Mouse (Mus musculus): Measurements from ENCODE around the gene 4930455H04Rik. TPM values are rescaled to one million over a fixed set of nuclear protein-coding genes. Genes with fewer than 3 reads are reported as not detected.

The 4930455H04Rik gene
- total RNA-seq, 1 experiment, result not detected

GRCm38 (mm10) chr3:117021907-117022306 is 53.8 kb downstream of the 4930455H04Rik start:
- TF ChIP-seq HCFC1 (IDR thresholded peaks at IDR 0.05; ENCODE audit: borderline replicate concordance, insufficient read depth, low read length) (no peak), MAFK (IDR thresholded peaks at IDR 0.05; ENCODE audit: insufficient read depth, low read depth, low read length) (no peak), CHD2 (IDR thresholded peaks at IDR 0.05; ENCODE audit: low read depth, low read length) (no peak), ZC3H11A (IDR thresholded peaks at IDR 0.05; ENCODE audit: borderline replicate concordance, low read depth, low read length) (no peak), ZNF384 (IDR thresholded peaks at IDR 0.05; ENCODE audit: low read depth, low read length) (no peak)
- Histone ChIP-seq H3K36me3 (ENCODE audit: control insufficient read depth, insufficient read depth, low read length, poor library complexity, severe bottlenecking) (no peaks in the 10 kb centered on the region), H3K9ac (ENCODE audit: insufficient read depth, low read depth, low read length, poor library complexity, severe bottlenecking) (no peak overlapping the region), H3K4me3 (ENCODE audit: insufficient read depth in 1 of 2, low read depth in 1 of 2, low read length in 2 of 2, poor library complexity in 1 of 2, severe bottlenecking in 1 of 2) (no peak overlapping the region), H3K4me1 (ENCODE audit: control insufficient read depth in 2 of 2, insufficient read depth in 2 of 2, low read length in 2 of 2, poor library complexity in 1 of 2) (no peaks in the 10 kb centered on the region), H3K27ac (ENCODE audit: insufficient read depth, low read depth, low read length, poor library complexity, severe bottlenecking) (no peak overlapping the region), H3K9me3 (ENCODE audit: control insufficient read depth, insufficient read depth, low read depth, low read length) (no peaks in the 10 kb centered on the region)
- in situ Hi-C loops (cut with MboI; ENCODE audit: low sequenced_read_pairs in 2 of 2, unreplicated experiment in 2 of 2), result no loop called here
- DNase-seq (ENCODE audit: low read depth, low spot score), result no peak

GRCm38 (mm10) chr3:117024111-117024510 is 56.0 kb downstream of the 4930455H04Rik start:
- DNase-seq (ENCODE audit: low read depth, low spot score), result no peak
- in situ Hi-C loops (cut with MboI; ENCODE audit: low sequenced_read_pairs in 2 of 2, unreplicated experiment in 2 of 2), result no loop called here
- H3K27ac ChIP-seq (ENCODE audit: insufficient read depth, low read depth, low read length, poor library complexity, severe bottlenecking), result no peak overlapping the region
- no peak overlapping the region for H3K9ac ChIP-seq (ENCODE audit: insufficient read depth, low read depth, low read length, poor library complexity, severe bottlenecking)
- TF ChIP-seq ZC3H11A (IDR thresholded peaks at IDR 0.05; ENCODE audit: borderline replicate concordance, low read depth, low read length) (no peak), HCFC1 (IDR thresholded peaks at IDR 0.05; ENCODE audit: borderline replicate concordance, insufficient read depth, low read length) (no peak), MAFK (IDR thresholded peaks at IDR 0.05; ENCODE audit: insufficient read depth, low read depth, low read length) (no peak), ZNF384 (IDR thresholded peaks at IDR 0.05; ENCODE audit: low read depth, low read length) (no peak), CHD2 (IDR thresholded peaks at IDR 0.05; ENCODE audit: low read depth, low read length) (no peak)
- H3K4me3 ChIP-seq (ENCODE audit: insufficient read depth in 1 of 2, low read depth in 1 of 2, low read length in 2 of 2, poor library complexity in 1 of 2, severe bottlenecking in 1 of 2), result no peak overlapping the region
- H3K4me1 ChIP-seq (ENCODE audit: control insufficient read depth in 2 of 2, insufficient read depth in 2 of 2, low read length in 2 of 2, poor library complexity in 1 of 2), result no peaks in the 10 kb centered on the region
- H3K9me3 ChIP-seq (ENCODE audit: control insufficient read depth, insufficient read depth, low read depth, low read length), result no peaks in the 10 kb centered on the region
- no peaks in the 10 kb centered on the region for H3K36me3 ChIP-seq (ENCODE audit: control insufficient read depth, insufficient read depth, low read length, poor library complexity, severe bottlenecking)

- H3K4me3 ChIP-seq (ENCODE audit: insufficient read depth in 1 of 2, low read depth in 1 of 2, low read length in 2 of 2, poor library complexity in 1 of 2, severe bottlenecking in 1 of 2), result no peak overlapping the region
- TF ChIP-seq MAFK (IDR thresholded peaks at IDR 0.05; ENCODE audit: insufficient read depth, low read depth, low read length) (no peak), CHD2 (IDR thresholded peaks at IDR 0.05; ENCODE audit: low read depth, low read length) (no peak), ZNF384 (IDR thresholded peaks at IDR 0.05; ENCODE audit: low read depth, low read length) (no peak), HCFC1 (IDR thresholded peaks at IDR 0.05; ENCODE audit: borderline replicate concordance, insufficient read depth, low read length) (no peak)
- no peaks in the 10 kb centered on the region for H3K4me1 ChIP-seq (ENCODE audit: control insufficient read depth in 2 of 2, insufficient read depth in 2 of 2, low read length in 2 of 2, poor library complexity in 1 of 2)
- in situ Hi-C loops (cut with MboI; ENCODE audit: low sequenced_read_pairs in 2 of 2, unreplicated experiment in 2 of 2), result no loop called here
- DNase-seq (ENCODE audit: low read depth, low spot score), result no peak
- H3K9me3 ChIP-seq (ENCODE audit: control insufficient read depth, insufficient read depth, low read depth, low read length), result no peaks in the 10 kb centered on the region
- no peak overlapping the region for H3K9ac ChIP-seq (ENCODE audit: insufficient read depth, low read depth, low read length, poor library complexity, severe bottlenecking)
- no peaks in the 10 kb centered on the region for H3K36me3 ChIP-seq (ENCODE audit: control insufficient read depth, insufficient read depth, low read length, poor library complexity, severe bottlenecking)
- H3K27ac ChIP-seq (ENCODE audit: insufficient read depth, low read depth, low read length, poor library complexity, severe bottlenecking), result no peak overlapping the region
Observed at GRCm38 (mm10) chr3:117024557-117024956, 56.5 kb downstream of the 4930455H04Rik start.

DNA sequence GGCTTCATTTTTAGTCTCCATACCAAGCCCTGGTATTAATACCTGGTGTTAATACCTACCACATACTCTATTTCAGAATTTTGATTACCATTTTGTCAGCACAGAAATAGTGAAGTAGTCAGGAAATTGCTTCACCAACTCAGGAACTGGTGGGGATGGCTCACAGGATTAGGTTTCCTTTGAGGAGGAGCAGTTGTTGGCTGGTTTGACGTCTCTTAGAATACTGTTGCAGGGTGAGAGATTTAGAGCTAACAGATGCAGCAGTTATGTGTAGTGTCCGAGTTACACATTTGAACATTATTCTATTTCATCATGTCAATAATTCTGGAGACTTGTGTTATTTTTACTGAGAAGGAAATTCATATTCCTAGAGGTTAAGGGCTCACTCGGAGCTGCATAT is 57.4 kb downstream of the 4930455H04Rik start:
- Histone ChIP-seq H3K9ac (ENCODE audit: insufficient read depth, low read depth, low read length, poor library complexity, severe bottlenecking) (no peak overlapping the region), H3K27ac (ENCODE audit: insufficient read depth, low read depth, low read length, poor library complexity, severe bottlenecking) (no peak overlapping the region), H3K36me3 (ENCODE audit: control insufficient read depth, insufficient read depth, low read length, poor library complexity, severe bottlenecking) (no peaks in the 10 kb centered on the region), H3K4me1 (ENCODE audit: control insufficient read depth in 2 of 2, insufficient read depth in 2 of 2, low read length in 2 of 2, poor library complexity in 1 of 2) (no peaks in the 10 kb centered on the region), H3K9me3 (ENCODE audit: control insufficient read depth, insufficient read depth, low read depth, low read length) (no peaks in the 10 kb centered on the region), H3K4me3 (ENCODE audit: insufficient read depth in 1 of 2, low read depth in 1 of 2, low read length in 2 of 2, poor library complexity in 1 of 2, severe bottlenecking in 1 of 2) (no peak overlapping the region)
- in situ Hi-C loops (cut with MboI; ENCODE audit: low sequenced_read_pairs in 2 of 2, unreplicated experiment in 2 of 2), result no loop called here
- DNase-seq (ENCODE audit: low read depth, low spot score), result no peak
- TF ChIP-seq HCFC1 (IDR thresholded peaks at IDR 0.05; ENCODE audit: borderline replicate concordance, insufficient read depth, low read length), result no peak
- TF ChIP-seq MAFK (IDR thresholded peaks at IDR 0.05; ENCODE audit: insufficient read depth, low read depth, low read length), result no peak
- TF ChIP-seq ZNF384 (IDR thresholded peaks at IDR 0.05; ENCODE audit: low read depth, low read length), result no peak
- no peak for TF ChIP-seq CHD2 (IDR thresholded peaks at IDR 0.05; ENCODE audit: low read depth, low read length)
- no peak for TF ChIP-seq ZC3H11A (IDR thresholded peaks at IDR 0.05; ENCODE audit: borderline replicate concordance, low read depth, low read length)

Other genes with a start within 250 kb of the 4930455H04Rik start
- gene Agl, start 160.1 kb upstream of the 4930455H04Rik start, total RNA-seq (2012; rRNA removed), result 5.6 and 5.7 TPM in 2 replicates
- 69.3 and 108 TPM in 2 replicates for gene Frrs1, start 108.8 kb upstream of the 4930455H04Rik start, total RNA-seq (2012; rRNA removed)
- 0.05 and 0.09 TPM in 2 replicates for gene Palmd, start 720 bp downstream of the 4930455H04Rik start, total RNA-seq (2012; rRNA removed)

Measured in ES-E14 (cell line).